Mouse (Mus musculus) mouse trophoblast stem cell (cell line): ENCODE data around the gene Chd2.

Experiments
- in situ Hi-C, 2 experiments: fragments of 300-500 bp; cut with MseI, MboI; formaldehyde crosslinking; loops; 2 replicates in 1 of 2; 3 replicates in 1 of 2; pipeline ENCODE4 v1.15.1; 2025

Gene Chd2

DNA sequence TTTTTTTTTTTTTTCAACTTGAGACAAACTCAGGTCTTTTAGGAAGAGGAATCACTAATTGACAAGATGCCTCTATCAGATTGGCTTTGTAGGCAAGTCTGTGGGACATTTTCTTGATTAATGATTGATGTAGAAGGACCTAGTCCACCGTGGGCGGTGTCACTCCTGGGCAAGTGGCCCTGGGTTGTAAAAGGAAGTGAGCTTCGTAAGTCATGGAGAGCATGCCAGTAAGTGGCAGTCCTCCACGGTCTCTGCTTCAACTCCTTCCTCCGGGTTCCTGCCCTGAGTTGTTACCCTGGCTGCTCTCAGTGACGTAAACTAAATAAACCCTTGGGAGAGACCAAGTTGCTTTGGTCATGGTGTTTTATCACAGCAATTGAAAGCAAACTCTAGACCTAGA is 22.5 kb upstream of the Chd2 start:
- in situ Hi-C loops: no loop called here

DNA sequence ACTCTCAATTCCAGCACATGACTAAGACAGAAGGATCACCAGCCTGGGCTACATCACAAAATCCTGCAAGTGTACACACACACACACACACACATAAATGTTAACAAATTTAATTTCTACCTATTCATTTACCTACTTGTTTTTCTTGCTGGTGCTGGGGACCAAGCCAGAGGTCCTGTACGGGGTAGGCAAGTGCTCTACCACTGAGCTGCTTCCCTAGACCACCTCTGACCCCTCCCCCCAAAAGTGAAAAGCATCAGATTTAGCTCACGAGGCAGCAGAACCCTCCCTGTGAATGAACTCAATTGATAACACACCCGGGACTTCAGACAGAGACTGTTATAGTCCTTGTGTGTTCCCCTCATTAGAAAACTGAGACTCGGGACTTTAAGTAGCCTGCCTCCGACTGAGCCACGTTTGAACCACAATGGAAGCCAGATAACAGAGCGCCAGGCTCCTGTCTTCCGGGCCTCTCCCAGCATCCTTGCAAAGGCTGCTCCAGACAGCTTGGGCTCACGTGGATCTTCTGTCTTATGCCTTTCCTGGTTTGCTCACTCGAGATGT is 19.9 kb upstream of the Chd2 start:
- in situ Hi-C loops: no loop called here

- in situ Hi-C loops: no loop called here
These were observed 19.2 kb upstream of the Chd2 start for GRCm38 (mm10) chr7:73560811-73561210.

DNA sequence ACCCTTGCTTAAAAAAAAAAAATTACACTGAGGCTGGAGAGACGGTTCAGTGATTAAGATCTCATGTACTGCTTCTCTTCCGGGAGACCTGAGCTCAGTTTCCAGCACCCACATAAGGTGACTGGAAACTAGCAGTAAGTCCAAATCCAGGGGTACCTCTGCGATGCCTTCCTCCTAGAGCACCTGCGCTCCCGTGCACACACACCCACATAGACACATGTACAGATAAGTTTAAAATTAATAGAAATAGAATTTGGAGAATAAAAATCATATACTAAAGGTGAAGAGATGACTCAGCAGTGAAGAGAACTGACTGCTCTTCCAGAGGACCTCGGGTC is 18.2 kb upstream of the Chd2 start:
- in situ Hi-C loops: loop anchor here in 1 of 2 experiments (5.0 kb wide), 1 partner anchor 57 kb away; no protein-coding TSS in a partner anchor

- in situ Hi-C loops: loop anchor here in 1 of 2 experiments (5.0 kb wide), 1 partner anchor 58 kb away; no protein-coding TSS in a partner anchor
These were observed 17.7 kb upstream of the Chd2 start for GRCm38 (mm10) chr7:73559170-73559852.

- in situ Hi-C loops: loop anchor here in 1 of 2 experiments (5.0 kb wide), 1 partner anchor 59 kb away; no protein-coding TSS in a partner anchor
These were observed 16.9 kb upstream of the Chd2 start for GRCm38 (mm10) chr7:73558293-73559169.

DNA sequence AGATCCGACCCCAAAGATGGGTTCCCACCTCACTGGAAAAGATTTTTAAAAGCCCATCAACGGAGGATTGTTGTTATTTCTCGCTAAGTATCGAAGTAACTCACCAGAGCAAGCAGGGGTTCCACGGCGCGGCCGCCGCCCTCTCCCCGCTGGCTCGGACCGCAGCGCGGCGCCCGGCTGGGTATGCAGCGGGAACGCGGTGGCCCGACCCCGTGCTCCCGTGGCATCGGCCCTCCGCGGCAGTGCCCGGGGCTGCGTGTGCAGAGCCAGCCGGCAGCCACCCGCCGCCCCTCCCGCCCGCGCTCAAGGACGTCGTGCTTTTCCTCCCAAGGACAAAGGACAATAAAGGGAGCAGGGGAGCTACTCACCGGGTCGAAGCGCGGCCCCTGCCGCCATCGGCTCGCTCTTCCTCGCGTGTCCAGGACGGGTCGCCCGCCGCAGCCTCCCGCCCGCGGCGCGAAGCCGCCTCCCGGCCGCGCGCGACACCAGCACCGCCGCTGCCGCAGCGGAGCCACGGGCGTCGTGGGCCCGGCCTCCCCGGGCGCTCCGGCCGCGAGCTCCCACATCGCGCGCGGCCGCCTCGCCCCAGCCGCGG is 16.1 kb upstream of the Chd2 start:
- in situ Hi-C loops: loop anchor here in 1 of 2 experiments (5.0 kb wide), 1 partner anchor 60 kb away; no protein-coding TSS in a partner anchor

- in situ Hi-C loops: loop anchor here in 1 of 2 experiments (5.0 kb wide), 1 partner anchor 60 kb away; no protein-coding TSS in a partner anchor
These were observed 15.3 kb upstream of the Chd2 start for GRCm38 (mm10) chr7:73556688-73557667.

DNA sequence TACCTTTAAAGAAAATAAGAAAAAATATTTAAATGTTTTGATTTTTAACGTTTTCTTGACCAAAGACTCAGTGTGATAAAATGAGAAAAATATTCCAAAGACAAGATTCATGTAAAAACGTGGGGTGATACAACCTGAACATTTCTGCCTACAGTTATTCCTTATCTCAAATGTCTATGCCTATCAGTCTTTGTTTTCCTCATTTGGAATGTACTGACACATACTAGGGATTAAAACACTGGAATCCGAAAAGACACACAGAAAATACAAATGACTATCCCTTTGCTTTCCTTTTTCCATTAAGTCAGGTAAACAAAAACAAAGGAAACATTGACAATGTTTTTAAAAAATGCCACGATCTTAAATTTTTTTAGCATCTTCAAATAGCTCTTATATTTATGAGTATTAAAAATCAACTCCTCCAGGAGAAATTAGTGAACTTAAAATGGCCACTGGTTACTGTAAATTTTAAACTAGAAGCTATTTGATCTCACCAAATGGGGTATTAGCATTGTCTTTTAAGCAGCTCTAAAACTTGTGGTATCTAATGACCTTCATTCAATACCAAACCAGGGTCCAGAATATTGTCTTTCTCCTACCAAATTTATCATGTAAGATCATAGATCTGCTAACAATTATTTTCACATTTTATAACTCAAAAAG is 14.4 kb upstream of the Chd2 start:
- in situ Hi-C loops: loop anchor here in 1 of 2 experiments (5.0 kb wide), 1 partner anchor 61 kb away; no protein-coding TSS in a partner anchor

GRCm38 (mm10) chr7:73554849-73555248 is 13.2 kb upstream of the Chd2 start:
- in situ Hi-C loops: loop anchor here in 1 of 2 experiments (5.0 kb wide), 1 partner anchor 62 kb away; no protein-coding TSS in a partner anchor

GRCm38 (mm10) chr7:73553160-73553559 is 11.5 kb upstream of the Chd2 start:
- in situ Hi-C loops: no loop called here

DNA sequence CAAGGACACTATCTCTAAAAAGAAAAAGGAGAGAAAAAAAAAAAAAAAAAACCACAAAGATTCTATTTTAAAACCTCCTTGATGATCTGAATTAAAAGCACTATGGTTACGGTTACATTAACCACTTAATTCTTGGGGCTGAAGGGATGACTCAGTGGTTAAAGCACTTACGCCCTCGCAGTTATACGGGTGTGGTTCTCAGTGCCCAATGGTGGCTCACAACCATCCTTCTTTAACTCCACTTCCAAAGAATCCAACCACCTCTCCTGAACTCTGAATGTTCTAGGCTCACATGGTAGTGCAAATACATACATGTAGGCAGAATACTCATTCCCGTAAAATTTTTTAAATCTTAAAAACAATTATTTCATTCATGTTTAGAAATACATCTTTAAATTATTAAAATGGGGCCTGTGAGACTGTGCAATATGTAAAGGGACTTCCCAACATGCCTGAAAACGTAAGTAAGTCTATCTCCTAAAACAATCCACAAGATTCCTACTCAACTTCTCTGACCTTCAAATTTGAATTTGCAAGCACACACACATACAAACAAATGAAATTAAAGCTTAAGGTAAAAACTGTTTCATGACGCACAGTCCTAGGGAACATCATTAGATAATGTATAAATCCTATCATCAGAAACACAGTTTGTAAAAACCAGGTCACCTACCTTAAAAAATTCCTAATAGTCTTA is 10.6 kb upstream of the Chd2 start:
- in situ Hi-C loops: no loop called here

DNA sequence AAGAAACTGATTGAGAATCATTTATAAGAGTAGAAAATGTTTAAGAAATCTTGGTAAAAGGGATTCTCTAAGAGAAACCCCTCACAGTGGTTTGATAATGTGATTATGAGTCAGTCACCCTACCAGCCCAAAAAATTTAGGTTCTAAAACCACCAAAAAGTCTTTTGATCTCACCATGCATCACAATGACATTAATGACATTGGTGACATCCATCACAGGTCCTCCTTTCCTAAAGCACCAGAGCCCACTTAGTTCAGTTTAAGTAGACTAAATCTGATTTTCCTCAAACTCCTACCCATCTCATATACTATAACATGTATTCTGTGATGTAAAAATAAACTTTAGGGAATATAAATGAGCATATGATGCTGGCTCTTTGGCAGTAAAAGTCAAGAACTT is 9.7 kb upstream of the Chd2 start:
- in situ Hi-C loops: no loop called here

GRCm38 (mm10) chr7:73548051-73548450 is 6.4 kb upstream of the Chd2 start:
- in situ Hi-C loops: no loop called here

DNA sequence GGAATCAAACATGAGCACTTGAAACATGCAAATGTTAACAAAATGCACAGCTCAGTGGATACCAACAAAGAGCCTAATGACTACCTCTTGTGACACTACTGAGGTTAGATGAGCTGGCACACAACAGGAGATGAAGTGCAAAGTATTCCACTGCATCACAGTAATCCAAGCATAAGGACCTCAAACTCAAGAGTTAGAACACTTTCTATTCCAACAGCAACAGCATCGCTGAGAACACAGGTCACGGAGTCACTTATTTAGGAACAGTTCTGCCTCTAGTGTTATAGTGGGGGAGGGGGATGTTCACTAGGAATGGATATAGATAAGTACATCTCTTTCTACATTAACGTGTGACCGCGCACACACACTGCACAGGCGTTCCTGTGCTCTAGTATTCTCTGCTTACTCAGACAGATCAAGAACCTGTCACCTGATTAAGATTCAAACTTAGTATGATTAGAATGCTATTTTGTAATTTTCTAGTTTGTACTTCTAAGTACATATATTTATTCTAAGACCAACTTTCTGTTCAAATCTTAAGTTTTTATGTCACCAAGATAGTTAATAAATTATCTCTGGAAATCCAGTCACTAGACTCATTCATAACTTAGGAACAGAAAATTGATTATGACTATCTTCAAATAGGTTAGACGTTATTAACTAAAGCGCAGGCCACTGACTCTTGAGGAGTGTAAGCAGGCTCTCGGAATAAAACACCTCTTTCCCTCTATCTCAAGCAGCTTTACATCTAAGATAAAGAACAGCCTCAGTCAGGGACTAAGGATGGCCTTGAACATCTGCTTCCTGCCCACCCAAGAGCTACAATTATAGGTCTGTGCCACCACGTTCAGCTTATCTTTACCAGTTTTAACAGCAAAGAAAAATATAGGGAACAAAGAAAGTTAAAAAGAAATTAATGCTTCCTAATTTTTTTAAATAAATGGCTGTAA is 5.2 kb upstream of the Chd2 start:
- in situ Hi-C loops: no loop called here

DNA sequence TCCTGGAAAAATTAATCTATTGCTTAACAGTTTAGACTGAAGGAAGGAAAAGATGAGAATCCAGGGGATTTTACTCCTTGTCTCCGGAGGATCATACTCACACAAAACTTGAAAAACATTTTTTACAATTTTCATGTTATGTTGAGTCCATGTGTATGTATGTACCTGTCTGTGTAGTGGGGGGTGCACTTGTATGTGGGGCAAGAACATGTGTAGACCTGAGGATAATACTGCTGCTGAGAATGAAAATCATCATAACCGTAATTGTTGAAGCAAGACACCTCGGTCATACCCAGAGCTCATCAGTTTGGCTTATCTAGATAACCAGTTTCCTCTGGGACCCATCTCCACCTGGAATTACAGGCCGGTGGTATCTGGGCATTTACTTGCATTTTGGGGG is 3.4 kb upstream of the Chd2 start:
- in situ Hi-C loops: no loop called here

DNA sequence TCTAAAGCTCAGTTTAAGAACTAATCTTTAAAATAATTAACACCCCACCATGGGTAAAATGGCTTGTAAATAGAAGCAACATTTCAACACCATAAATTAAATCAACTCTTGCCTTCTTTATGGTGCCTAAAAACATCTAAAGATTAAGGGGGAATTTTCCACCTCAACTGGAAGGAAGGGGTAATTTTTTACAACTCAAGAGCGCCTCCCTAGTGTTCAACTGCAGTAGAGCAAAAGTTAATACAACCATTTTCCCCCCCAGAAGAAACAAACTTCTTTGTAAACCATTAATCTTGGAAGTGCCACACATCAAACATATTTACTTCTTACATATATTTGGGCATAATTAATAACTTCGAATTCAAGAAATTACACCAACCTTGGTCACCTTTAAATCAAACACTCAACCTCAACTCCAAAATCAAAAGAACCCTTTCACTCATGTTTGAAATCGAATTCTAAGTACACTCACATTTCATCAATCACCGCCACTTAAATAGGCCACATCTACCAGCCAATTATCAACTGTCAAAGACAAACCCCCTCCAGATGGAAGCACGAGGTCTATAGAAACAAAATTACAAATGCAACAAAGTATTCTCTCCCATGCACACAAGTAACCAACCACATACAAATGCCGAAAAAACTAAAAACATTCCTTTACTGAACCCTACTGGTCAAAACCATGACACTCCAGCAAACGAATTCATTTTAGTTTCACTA is 662 bp upstream of the Chd2 start:
- in situ Hi-C loops: no loop called here

GRCm38 (mm10) chr7:73541079-73541390 is 595 bp downstream of the Chd2 start:
- in situ Hi-C loops: no loop called here
